Mouse (Mus musculus) C2C12 (cell line): ENCODE results near the gene Ppm1f.

Source experiments
- CEBPB ChIP-seq: IDR thresholded peaks from one replicate; pipeline ENCODE4 v1.6.1; 2011; ENCODE audit warnings: low read depth, mild to moderate bottlenecking, control low read depth, moderate library complexity
- CTCF ChIP-seq: IDR thresholded peaks from one replicate; pipeline ENCODE4 v1.5.1; 2011; ENCODE audit not compliant: control insufficient read depth, insufficient read depth, insufficient read length
- MAX ChIP-seq: IDR thresholded peaks from one replicate; pipeline ENCODE4 v1.6.1; 2011; ENCODE audit warnings: mild to moderate bottlenecking, control low read depth
- MYOD1 ChIP-seq: IDR thresholded peaks from one replicate; pipeline ENCODE4 v1.6.1; 2011; ENCODE audit warnings: low read depth; ENCODE audit not compliant: control insufficient read depth, insufficient read length
- MYOG ChIP-seq: IDR thresholded peaks from one replicate; pipeline ENCODE4 v1.6.1; 2011; ENCODE audit not compliant: control insufficient read depth, insufficient read length; ENCODE audit errors: extremely low read depth
- USF1 ChIP-seq: IDR thresholded peaks from one replicate; pipeline ENCODE4 v1.6.1; 2011; ENCODE audit warnings: low read depth, mild to moderate bottlenecking, control low read depth, moderate library complexity

GRCm38 (mm10) chr16:16966290-16966689 is 70.0 kb downstream of the Ppm1f start:
- no peak for TF ChIP-seq CEBPB
- no peak for TF ChIP-seq CTCF
- TF ChIP-seq MYOG: no peak
- TF ChIP-seq USF1: no peak
- no peak for TF ChIP-seq MYOD1
- TF ChIP-seq MAX: no peak
